Mouse (Mus musculus) hindbrain, embryonic 13.5 days (tissue): ENCODE results near the gene Slc2a12. TPM values are rescaled to one million over a fixed set of nuclear protein-coding genes. Genes with fewer than 3 reads are reported as not detected.
A peak's percentile ranks its signal among the peaks of the same experiment; 100 is the strongest.

Source experiments
- ATAC-seq: fragments of 200-750 bp; cut with Nextera tagmentation; 2 replicates; pipeline ENCODE4 v1.8.0; 2017; ENCODE audit warnings: moderate TSS enrichment; ENCODE audit not compliant: low FRiP score
- H3K27ac ChIP-seq: fragments of 300-500 bp; sonication (generic); 2 replicates; pipeline ENCODE4 v1.5.1; 2015; ENCODE audit warnings: inconsistent platforms, mild to moderate bottlenecking, moderate library complexity
- H3K27me3 ChIP-seq: fragments of 300-500 bp; sonication (generic); 2 replicates; pipeline ENCODE4 v1.6.1; 2015; ENCODE audit warnings: mild to moderate bottlenecking, inconsistent platforms
- H3K36me3 ChIP-seq: fragments of 300-500 bp; sonication (generic); 2 replicates; pipeline ENCODE4 v1.6.1; 2015; ENCODE audit warnings: mild to moderate bottlenecking, inconsistent platforms
- H3K4me1 ChIP-seq: fragments of 300-500 bp; sonication (generic); replicated peaks from 2 replicates; pipeline ENCODE4 v1.6.1; 2015; ENCODE audit warnings: inconsistent platforms
- H3K4me2 ChIP-seq: fragments of 300-500 bp; sonication (generic); 2 replicates; pipeline ENCODE4 v1.6.1; 2015; ENCODE audit warnings: inconsistent platforms, mild to moderate bottlenecking, moderate library complexity
- H3K4me3 ChIP-seq: fragments of 300-500 bp; sonication (generic); 2 replicates; pipeline ENCODE4 v1.5.1; 2015; ENCODE audit warnings: mild to moderate bottlenecking, inconsistent platforms
- H3K9ac ChIP-seq: fragments of 300-500 bp; sonication (generic); 2 replicates; pipeline ENCODE4 v1.6.1; 2015; ENCODE audit warnings: mild to moderate bottlenecking, inconsistent platforms
- H3K9me3 ChIP-seq: fragments of 300-500 bp; sonication (generic); 2 replicates; pipeline ENCODE4 v1.6.1; 2016; ENCODE audit warnings: inconsistent platforms
- whole genome bisulfite sequencing: fragments of 180-500 bp; shearing (Covaris S2); methylation state at CpG from one replicate; pipeline ENCODE4 v1.1.7; 2015; 5-methylcytosine and 5-hydroxymethylcytosine counted together
- microRNA-seq: library from miRNA; unstranded; fragments of <30 nt; microRNA quantifications from one replicate; pipeline ENCODE4, GENCODE M21; 2016
- polyA plus RNA-seq: library from polyadenylated mRNA; unstranded; fragments of >200 nt; fragmentation: Nextera tagmentation; extraction: Ambion mirVana; gene quantifications from 2 replicates; pipeline ENCODE4 v1.2.1, GENCODE M21; 2015

Slc2a12 gene
- polyA plus RNA-seq, 1 experiment from 2014 or later, result 5.2 TPM

- no peaks in the 10 kb centered on the region for H3K27me3 ChIP-seq
- H3K27ac ChIP-seq, result peak overlapping the region; percentile 82
- no peak overlapping the region for H3K4me3 ChIP-seq
- peaks cover 15% of the 10 kb centered on the region for H3K4me1 ChIP-seq
- peak; percentile 97 for ATAC-seq
- H3K4me2 ChIP-seq, result no peak overlapping the region
- no peaks in the 10 kb centered on the region for H3K9me3 ChIP-seq
- 46% methylated on average over 13 of the region's 13 CpGs for WGBS
- no peaks in the 10 kb centered on the region for H3K36me3 ChIP-seq
- H3K9ac ChIP-seq, result no peak overlapping the region
Observed at GRCm38 (mm10) chr10:22746334-22747322, 101.8 kb downstream of the Slc2a12 start.

- Histone ChIP-seq H3K9me3 (peaks cover 3% of the 10 kb centered on the region; the same call in 1 of the 2 replicates), H3K27ac (no peak overlapping the region), H3K27me3 (no peaks in the 10 kb centered on the region), H3K4me1 (peaks cover 13% of the 10 kb centered on the region), H3K9ac (no peak overlapping the region), H3K4me3 (no peak overlapping the region), H3K36me3 (no peaks in the 10 kb centered on the region), H3K4me2 (no peak overlapping the region)
- WGBS, result 75% methylated on average over 5 of the region's 5 CpGs
- no peak for ATAC-seq
Observed at GRCm38 (mm10) chr10:22751175-22751682, 106.4 kb downstream of the Slc2a12 start.

Small RNAs within 50 kb of the gene (microRNA-seq; reads per million reads assigned to microRNA genes)
- gene Mir7663, result not detected

Other genes with a start within 250 kb of the Slc2a12 start
- 115 and 117 TPM in 2 replicates for gene Tbpl1, start 86.9 kb downstream of the Slc2a12 start, polyA plus RNA-seq
- gene Tcf21, start 175.2 kb downstream of the Slc2a12 start, polyA plus RNA-seq, result 1.0 and 1.5 TPM in 2 replicates